Mouse (Mus musculus) kidney, postnatal 0 days (tissue): ENCODE results near the gene Kremen2. TPM values are rescaled to one million over a fixed set of nuclear protein-coding genes. Genes with fewer than 3 reads are reported as not detected.

ENCODE experiments used
- ATAC-seq: fragments of 200-750 bp; cut with Nextera tagmentation; replicated peaks from 2 replicates; pipeline ENCODE4 v1.8.0; 2017; ENCODE audit warnings: low read depth, moderate number of reproducible peaks, moderate TSS enrichment, moderate library complexity; ENCODE audit not compliant: low FRiP score
- DNase-seq: peaks from one replicate; pipeline ENCODE4 v3.0.0-alpha.2; 2016; ENCODE audit warnings: low spot score
- H3K27ac ChIP-seq: fragments of 300-500 bp; sonication (generic); 2 replicates; pipeline ENCODE4 v1.5.1; 2014; ENCODE audit warnings: mild to moderate bottlenecking
- H3K27me3 ChIP-seq: fragments of 300-500 bp; sonication (generic); 2 replicates; pipeline ENCODE4 v1.6.1; 2014; ENCODE audit warnings: low read length, mixed read lengths; ENCODE audit not compliant: insufficient read depth
- H3K36me3 ChIP-seq: fragments of 300-500 bp; sonication (generic); 2 replicates; pipeline ENCODE4 v1.6.1; 2014; ENCODE audit warnings: low read length, mixed read lengths; ENCODE audit not compliant: insufficient read depth
- H3K4me1 ChIP-seq: fragments of 300-500 bp; sonication (generic); replicated peaks from 2 replicates; pipeline ENCODE4 v1.6.1; 2014; ENCODE audit warnings: antibody characterized with exemption, low read length, mixed read lengths; ENCODE audit not compliant: insufficient read depth
- H3K4me2 ChIP-seq: fragments of 300-500 bp; sonication (generic); 2 replicates; pipeline ENCODE4 v1.6.1; 2014; ENCODE audit warnings: mild to moderate bottlenecking, low read length, moderate library complexity, mixed read lengths
- H3K4me3 ChIP-seq: fragments of 300-500 bp; sonication (generic); replicated peaks from 2 replicates; pipeline ENCODE4 v1.5.1; 2014; ENCODE audit warnings: low read depth, low read length
- H3K9ac ChIP-seq: fragments of 300-500 bp; sonication (generic); 2 replicates; pipeline ENCODE4 v1.6.1; 2014; ENCODE audit warnings: low read depth, low read length
- H3K9me3 ChIP-seq: fragments of 300-500 bp; sonication (generic); replicated peaks from 2 replicates; pipeline ENCODE4 v1.6.1; 2016; ENCODE audit warnings: low read length, inconsistent platforms, mixed read lengths
- CTCF ChIP-seq: IDR thresholded peaks from 2 replicates; pipeline ENCODE4 v1.5.1; 2016; ENCODE audit warnings: antibody characterized with exemption, low read depth, mild to moderate bottlenecking, moderate library complexity
- WGBS: fragments of 180-500 bp; shearing (Covaris S2); extraction: QIAGEN DNeasy Blood & Tissue Kit; methylation state at CpG from one replicate; pipeline ENCODE4 v1.1.7; 2014; 5-methylcytosine and 5-hydroxymethylcytosine counted together
- polyA plus RNA-seq: library from polyadenylated mRNA; unstranded; fragments of >200 nt; fragmentation: Nextera tagmentation; extraction: Ambion mirVana; gene quantifications from 2 replicates; pipeline ENCODE4 v1.2.1, GENCODE M21; 2015

The Kremen2 gene
- polyA plus RNA-seq, 1 experiment from 2014 or later: 0.29 TPM

DNA sequence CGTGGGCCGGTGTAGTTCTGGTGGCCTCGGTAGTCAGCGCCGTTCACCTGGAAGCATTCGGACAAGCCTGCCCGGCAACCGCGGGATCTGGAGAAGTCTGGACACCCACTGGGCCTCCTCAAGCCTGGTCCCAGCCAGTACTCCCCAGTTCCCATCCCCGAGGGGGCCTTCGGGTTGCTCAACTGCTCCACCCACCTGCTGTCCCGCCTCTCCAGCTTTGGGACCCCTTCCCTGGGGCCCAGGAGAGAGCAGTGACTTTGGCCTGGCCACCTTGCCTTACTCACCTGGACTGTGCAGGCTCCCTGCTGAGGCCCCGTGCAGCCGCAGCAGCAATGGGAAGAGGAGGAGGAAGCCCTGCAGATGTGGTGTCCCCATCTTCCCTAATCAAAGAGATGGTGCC is 982 bp downstream of the Kremen2 start:
- Histone ChIP-seq H3K4me3 (no peak overlapping the region), H3K9me3 (no peaks in the 10 kb centered on the region), H3K4me1 (peaks cover 29% of the 10 kb centered on the region), H3K27me3 (peaks cover 36% of the 10 kb centered on the region), H3K27ac (no peak overlapping the region), H3K36me3 (no peaks in the 10 kb centered on the region), H3K4me2 (peak overlapping the region; percentile 68), H3K9ac (no peak overlapping the region)
- DNase-seq (no peak), ATAC-seq (no peak)
- 6% methylated on average over 14 of the region's 14 CpGs for WGBS
- no peak for TF ChIP-seq CTCF

- H3K4me2 ChIP-seq: no peak overlapping the region
- peaks cover 34% of the 10 kb centered on the region for H3K4me1 ChIP-seq
- H3K27me3 ChIP-seq: peaks cover 36% of the 10 kb centered on the region
- no peak for ATAC-seq
- TF ChIP-seq CTCF: no peak
- DNase-seq: no peak
- WGBS: 30% methylated on average over 8 of the region's 8 CpGs
- no peaks in the 10 kb centered on the region for H3K9me3 ChIP-seq
- no peak overlapping the region for H3K27ac ChIP-seq
- no peak overlapping the region for H3K9ac ChIP-seq
- no peaks in the 10 kb centered on the region for H3K36me3 ChIP-seq
- H3K4me3 ChIP-seq: no peak overlapping the region
Observed at GRCm38 (mm10) chr17:23744076-23744475, 1.6 kb downstream of the Kremen2 start.

DNA sequence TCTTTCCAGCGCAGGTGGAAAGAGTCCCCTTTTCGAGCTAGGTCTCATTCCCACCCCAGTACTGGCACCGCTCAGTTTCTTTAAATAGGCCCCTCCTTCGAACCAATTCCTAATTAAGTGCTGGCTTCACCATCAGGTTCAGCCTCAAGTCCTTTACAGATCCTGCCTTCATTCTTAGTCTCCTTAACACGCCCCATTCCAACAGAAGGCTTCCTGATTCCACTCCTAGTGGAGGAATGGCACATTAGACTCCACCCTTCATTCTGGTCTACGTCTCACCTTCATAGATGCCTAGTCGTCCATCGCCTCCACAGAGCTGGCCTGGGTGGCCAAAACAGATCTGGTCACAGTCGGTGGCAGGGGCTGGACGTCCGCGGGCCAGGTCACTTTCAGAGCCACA is 2.7 kb downstream of the Kremen2 start:
- Histone ChIP-seq H3K27ac (no peak overlapping the region), H3K27me3 (peaks cover 36% of the 10 kb centered on the region), H3K4me3 (no peak overlapping the region), H3K4me1 (peaks cover 40% of the 10 kb centered on the region), H3K4me2 (peak overlapping the region; percentile 23; the same call in 1 of the 2 replicates), H3K9ac (no peak overlapping the region), H3K9me3 (no peaks in the 10 kb centered on the region), H3K36me3 (no peaks in the 10 kb centered on the region)
- DNase-seq (no peak), ATAC-seq (no peak)
- TF ChIP-seq CTCF: no peak
- 71% methylated on average over 12 of the region's 12 CpGs for WGBS

GRCm38 (mm10) chr17:23742210-23742793 is 3.3 kb downstream of the Kremen2 start:
- Histone ChIP-seq H3K9me3 (no peaks in the 10 kb centered on the region), H3K4me1 (peaks cover 40% of the 10 kb centered on the region), H3K27me3 (peaks cover 36% of the 10 kb centered on the region), H3K27ac (no peak overlapping the region), H3K4me3 (peak overlapping the region; percentile 13; the same call in 1 of the 2 replicates), H3K4me2 (peak overlapping the region; percentile 23), H3K36me3 (no peaks in the 10 kb centered on the region), H3K9ac (no peak overlapping the region)
- no peak for TF ChIP-seq CTCF
- no peak for DNase-seq
- no peak for ATAC-seq
- 6% methylated on average over 44 of the region's 44 CpGs for WGBS

GRCm38 (mm10) chr17:23741359-23742209 is 4.0 kb downstream of the Kremen2 start:
- DNase-seq: no peak

GRCm38 (mm10) chr17:23740598-23741021 is 5.0 kb downstream of the Kremen2 start, which contains the start of gene Paqr4:
Gene Paqr4 (minus strand): TSS chr17:23740867.
- DNase-seq (no peak), ATAC-seq (no peak)
- H3K4me3 ChIP-seq: peak within 1 kb of the TSS; percentile 63
- peaks cover 31% of the 10 kb centered on the region for H3K27me3 ChIP-seq
- H3K9ac ChIP-seq: peak within 1 kb of the TSS; percentile 54
- no peak within 1 kb of the TSS for H3K27ac ChIP-seq
- WGBS: 8% methylated on average over 13 of the region's 13 CpGs
- no peaks in the 10 kb centered on the region for H3K9me3 ChIP-seq
- no peaks in the 10 kb centered on the region for H3K36me3 ChIP-seq
- H3K4me1 ChIP-seq: peaks cover 33% of the 10 kb centered on the region
- no peak for TF ChIP-seq CTCF
- peak within 1 kb of the TSS; percentile 93 for H3K4me2 ChIP-seq

More at GRCm38 (mm10) chr17:23741359-23742209, 4.0 kb downstream of the Kremen2 start:
- H3K9me3 ChIP-seq: no peaks in the 10 kb centered on the region
- H3K9ac ChIP-seq: no peak overlapping the region
- TF ChIP-seq CTCF: no peak
- ATAC-seq: no peak
- no peak overlapping the region for H3K27ac ChIP-seq
- H3K4me1 ChIP-seq: peaks cover 40% of the 10 kb centered on the region
- no peak overlapping the region for H3K4me2 ChIP-seq
- H3K4me3 ChIP-seq: peak overlapping the region; percentile 13; the same call in 1 of the 2 replicates
- 41% methylated on average over 38 of the region's 38 CpGs for WGBS
- no peaks in the 10 kb centered on the region for H3K36me3 ChIP-seq
- peaks cover 36% of the 10 kb centered on the region for H3K27me3 ChIP-seq
